Mouse (Mus musculus) spleen, adult 2 months (tissue): ENCODE measurements around the gene Gpr137. TPM values are rescaled to one million over a fixed set of nuclear protein-coding genes. Genes with fewer than 3 reads are reported as not detected.
A peak's percentile ranks its signal among the peaks of the same experiment; 100 is the strongest.

ENCODE experiments used
- DNase-seq, 2 experiments: peaks; one replicate each; pipeline versions ENCODE4 v3.0.0 to v3.0.0-alpha.2; 2012 to 2021; ENCODE audit warnings: low spot score in 2 of 2, low read depth in 1 of 2
- H3K27ac ChIP-seq: fragments of 200-500 bp; 2 replicates; pipeline ENCODE4 v1.5.1; 2012; ENCODE audit warnings: low read length, inconsistent platforms; ENCODE audit not compliant: insufficient read depth
- H3K27me3 ChIP-seq: fragments of 200-500 bp; 2 replicates; pipeline ENCODE4 v1.6.1; 2012; ENCODE audit warnings: mild to moderate bottlenecking, moderate library complexity, low read length, inconsistent platforms; ENCODE audit not compliant: control insufficient read depth, insufficient read depth
- H3K36me3 ChIP-seq: fragments of 200-500 bp; 2 replicates; pipeline ENCODE4 v1.6.1; 2012; ENCODE audit warnings: mild to moderate bottlenecking, low read length, inconsistent platforms; ENCODE audit not compliant: control insufficient read depth, insufficient read depth
- H3K4me1 ChIP-seq: fragments of 200-500 bp; 2 replicates; pipeline ENCODE4 v1.6.1; 2011; ENCODE audit warnings: inconsistent platforms; ENCODE audit not compliant: control insufficient read depth, insufficient read depth, insufficient read length
- H3K4me3 ChIP-seq: fragments of 200-500 bp; 2 replicates; pipeline ENCODE4 v1.5.1; 2011; ENCODE audit warnings: mild to moderate bottlenecking, inconsistent platforms; ENCODE audit not compliant: insufficient read depth, insufficient read length; ENCODE audit errors: extremely low read depth
- CTCF ChIP-seq: fragments of 200-500 bp; IDR thresholded peaks from 2 replicates; pipeline ENCODE4 v1.5.1; 2011; ENCODE audit warnings: mild to moderate bottlenecking, inconsistent platforms; ENCODE audit not compliant: insufficient read depth, insufficient read length, insufficient replicate concordance; ENCODE audit errors: extremely low read depth
- POLR2A ChIP-seq: fragments of 200-500 bp; IDR thresholded peaks from 2 replicates; pipeline ENCODE4 v1.6.1; 2011; ENCODE audit warnings: low read depth, low read length, inconsistent platforms
- WGBS: fragments of 180-500 bp; shearing (Covaris S2); methylation state at CpG from one replicate; pipeline ENCODE4 v1.1.7; 2018; 5-methylcytosine and 5-hydroxymethylcytosine counted together
- polyA plus RNA-seq: library from polyadenylated mRNA; depleted of rRNA; stranded (reverse); fragments of >200 nt; gene quantifications from 2 replicates; pipeline ENCODE4 v1.2.3, GENCODE M21; 2012

The Gpr137 gene
- polyA plus RNA-seq, 1 experiment: 54.6 TPM

DNA sequence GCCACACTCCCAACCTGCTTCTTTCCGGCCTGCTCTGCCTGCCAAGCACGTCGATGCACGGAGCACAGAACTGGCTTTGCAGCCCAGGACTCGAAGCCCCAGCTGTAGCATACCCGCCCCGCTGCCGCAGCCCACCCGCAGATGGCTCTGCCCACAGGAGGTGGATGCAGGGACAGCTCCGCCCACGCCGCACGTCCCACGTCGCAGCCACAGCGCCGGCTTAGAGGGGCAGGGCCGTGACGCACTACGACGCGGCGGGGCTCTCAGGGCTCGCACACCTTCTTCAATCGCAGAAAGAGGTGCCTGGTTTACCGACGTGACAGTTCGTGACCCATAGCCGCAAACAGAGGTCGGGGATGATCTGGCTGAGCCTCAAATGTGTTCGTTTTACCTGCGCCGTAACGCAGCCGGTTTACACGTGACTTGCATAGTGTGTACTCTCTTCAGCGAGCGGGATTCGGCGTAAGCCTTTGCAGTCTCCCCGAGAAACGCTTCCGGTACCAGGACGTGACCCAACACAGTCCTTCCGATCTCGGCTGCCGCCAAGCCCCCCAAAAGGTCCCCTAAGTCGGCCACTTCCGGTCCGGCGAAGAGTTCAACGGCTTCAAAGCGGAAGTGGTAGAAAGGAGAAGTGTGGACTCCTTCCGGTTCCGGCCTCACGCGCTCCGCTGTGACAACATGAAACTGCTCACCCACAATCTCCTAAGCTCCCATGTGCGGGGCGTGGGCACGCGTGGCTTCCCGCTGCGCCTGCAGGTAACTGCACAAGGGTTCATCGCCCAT, 32.6 kb downstream of the Gpr137 start, which contains the start of the genes Trmt112 and Prdx5:
TSS of gene Trmt112 (plus strand) at position 192 of the 783 bp plus-strand sequence.
TSS of gene Prdx5 (minus strand) at position 600 of the 783 bp plus-strand sequence.
- H3K27me3 ChIP-seq: no peaks in the 10 kb centered on the region
- TF ChIP-seq POLR2A (peak; percentile 88; the same call in 1 of the 2 replicates), CTCF (no peak)
- peak within 1 kb of the TSS; percentile 95 for H3K27ac ChIP-seq
- peaks cover 12% of the 10 kb centered on the region; the same call in 1 of the 2 replicates for H3K4me1 ChIP-seq
- peak within 1 kb of the TSS; percentile 71 for H3K4me3 ChIP-seq
- 1% methylated on average over 65 of the region's 65 CpGs for WGBS
- DNase-seq: peak; percentile 86 to 89
- H3K36me3 ChIP-seq: peaks cover 29% of the 10 kb centered on the region

DNA sequence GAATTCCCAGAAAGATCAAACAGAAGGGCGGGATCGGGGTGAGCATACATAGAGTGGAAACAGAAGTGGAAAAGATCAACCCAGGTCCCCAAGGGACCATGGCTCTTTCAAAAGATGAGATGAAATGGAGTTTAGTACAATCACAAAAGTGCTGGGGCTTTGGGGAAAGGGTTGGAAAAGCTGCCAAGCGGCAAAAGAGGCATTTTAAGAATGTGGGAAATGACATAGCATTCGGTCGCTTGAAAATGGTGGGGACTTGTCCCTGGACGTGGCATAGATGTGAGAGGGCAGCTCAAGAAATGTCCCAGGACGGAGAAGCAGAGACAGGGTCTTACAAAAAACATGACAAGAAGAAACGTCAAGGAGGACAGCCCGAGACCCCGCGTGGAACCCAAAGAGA, 33.3 kb downstream of the Gpr137 start:
- no peak for DNase-seq
- Histone ChIP-seq H3K4me3 (peak overlapping the region; percentile 71), H3K36me3 (peaks cover 29% of the 10 kb centered on the region), H3K4me1 (peaks cover 12% of the 10 kb centered on the region; the same call in 1 of the 2 replicates), H3K27ac (peak overlapping the region; percentile 95), H3K27me3 (no peaks in the 10 kb centered on the region)
- 5% methylated on average over 11 of the region's 11 CpGs for WGBS
- no peak for TF ChIP-seq POLR2A
- no peak for TF ChIP-seq CTCF

DNA sequence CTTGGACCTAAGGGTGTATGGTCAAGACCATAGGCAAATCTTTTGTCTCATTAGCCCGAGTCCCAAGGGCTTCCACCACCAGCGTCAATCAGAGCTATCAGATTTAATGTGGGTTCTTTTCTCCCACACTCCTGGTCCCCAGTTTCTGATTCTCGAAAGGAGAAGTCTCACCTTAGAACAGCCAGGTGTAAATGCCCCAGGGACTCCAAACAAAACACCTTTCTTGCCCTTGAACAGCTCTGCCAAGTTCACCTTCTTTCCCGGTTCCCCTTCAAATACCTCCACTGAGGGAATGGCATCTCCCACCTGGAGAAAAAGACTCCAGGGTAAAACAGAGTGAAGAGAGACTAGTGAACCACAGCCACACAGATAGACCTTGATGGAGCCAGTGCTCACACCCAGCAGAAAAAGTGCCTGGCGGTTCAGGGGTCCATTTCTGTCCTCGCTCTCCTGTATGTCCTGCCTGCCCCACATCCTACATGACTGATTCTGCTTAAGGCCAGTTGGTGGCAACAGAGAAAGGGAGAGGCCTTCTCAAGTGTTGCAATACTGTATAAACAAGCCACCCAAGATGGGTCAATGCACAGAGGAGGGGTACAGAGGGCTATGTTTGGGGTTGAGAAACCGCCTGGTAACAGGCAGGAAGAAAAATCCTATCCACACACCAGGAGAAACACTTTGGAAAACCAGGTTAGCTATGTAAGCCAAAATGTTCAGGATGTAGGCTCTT, 34.3 kb downstream of the Gpr137 start:
- peaks cover 26% of the 10 kb centered on the region for H3K36me3 ChIP-seq
- H3K27ac ChIP-seq: no peak overlapping the region
- peaks cover 12% of the 10 kb centered on the region; the same call in 1 of the 2 replicates for H3K4me1 ChIP-seq
- DNase-seq: no peak
- WGBS: 83% methylated on average over 7 of the region's 7 CpGs
- no peaks in the 10 kb centered on the region for H3K27me3 ChIP-seq
- H3K4me3 ChIP-seq: no peak overlapping the region
- no peak for TF ChIP-seq CTCF
- TF ChIP-seq POLR2A: no peak

DNA sequence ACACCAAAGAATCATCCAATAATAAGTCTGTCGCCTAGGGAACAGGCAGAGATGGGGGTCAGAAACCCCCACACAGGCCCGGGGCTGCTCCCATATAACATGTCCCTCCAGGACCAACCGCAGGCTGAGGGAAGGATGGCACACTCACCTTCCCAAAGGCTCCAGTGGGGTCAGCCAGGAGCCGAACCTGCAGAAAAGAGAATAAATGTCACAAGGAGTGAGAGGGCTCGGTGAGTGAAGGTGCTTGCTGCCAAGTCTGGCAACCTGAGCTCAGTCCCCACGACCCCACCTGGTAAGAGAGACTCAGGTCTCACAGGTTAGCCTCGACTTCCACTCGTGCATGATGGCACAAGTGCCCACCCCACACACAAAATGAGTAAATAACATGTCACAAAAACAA, 35.2 kb downstream of the Gpr137 start:
- 89% methylated on average over 8 of the region's 8 CpGs for WGBS
- Histone ChIP-seq H3K27me3 (no peaks in the 10 kb centered on the region), H3K4me3 (no peak overlapping the region), H3K27ac (no peak overlapping the region), H3K4me1 (peaks cover 12% of the 10 kb centered on the region; the same call in 1 of the 2 replicates), H3K36me3 (peaks cover 22% of the 10 kb centered on the region)
- DNase-seq: no peak
- TF ChIP-seq CTCF (no peak), POLR2A (no peak)

GRCm38 (mm10) chr19:6906199-6906598, 36.1 kb downstream of the Gpr137 start:
- no peak overlapping the region for H3K4me3 ChIP-seq

DNA sequence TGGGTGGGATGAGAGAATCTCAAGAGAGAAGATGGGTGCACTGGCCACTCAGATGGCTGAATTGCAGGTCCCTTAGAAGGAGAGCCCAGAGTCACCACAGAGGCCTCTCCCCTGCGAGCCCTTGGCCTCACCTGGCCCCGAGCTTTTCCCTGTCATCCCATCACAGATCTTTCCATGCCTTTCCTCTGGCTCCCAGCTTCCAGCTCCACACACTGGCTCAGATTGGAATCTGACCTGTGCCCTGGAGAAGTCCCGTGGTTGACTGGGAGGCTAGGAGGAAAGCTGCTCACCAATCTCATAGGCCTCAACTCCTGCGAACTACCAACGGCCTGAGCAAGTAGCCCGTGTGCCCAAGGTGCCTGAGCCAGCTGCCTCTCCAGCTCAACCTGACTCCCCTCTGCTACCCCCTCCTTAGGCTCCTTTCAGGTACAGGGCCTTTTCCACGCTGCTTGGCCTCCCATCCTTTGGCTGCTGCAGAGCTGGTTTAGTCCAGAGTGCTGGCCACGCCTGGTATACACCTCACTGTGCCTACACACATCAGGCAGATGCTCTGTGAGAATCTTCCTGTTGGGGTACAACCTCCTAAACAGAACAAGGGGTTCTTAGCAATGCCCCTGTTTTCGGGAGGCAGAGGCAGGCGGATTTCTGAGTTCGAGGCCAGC, 36.7 kb downstream of the Gpr137 start:
- 95% methylated on average over 11 of the region's 11 CpGs for WGBS
- DNase-seq: no peak
- H3K4me3 ChIP-seq: no peak overlapping the region
- H3K36me3 ChIP-seq: peaks cover 13% of the 10 kb centered on the region
- TF ChIP-seq CTCF: no peak
- TF ChIP-seq POLR2A: no peak
- no peaks in the 10 kb centered on the region for H3K27me3 ChIP-seq
- H3K4me1 ChIP-seq: peaks cover 7% of the 10 kb centered on the region; the same call in 1 of the 2 replicates
- no peak overlapping the region for H3K27ac ChIP-seq

More at GRCm38 (mm10) chr19:6906199-6906598, 36.1 kb downstream of the Gpr137 start:
- peaks cover 10% of the 10 kb centered on the region; the same call in 1 of the 2 replicates for H3K4me1 ChIP-seq
- H3K27me3 ChIP-seq: no peaks in the 10 kb centered on the region
- H3K27ac ChIP-seq: no peak overlapping the region
- no peak for DNase-seq
- TF ChIP-seq CTCF: no peak
- no peak for TF ChIP-seq POLR2A
- WGBS: 72% methylated on average over 3 of the region's 3 CpGs
- H3K36me3 ChIP-seq: peaks cover 13% of the 10 kb centered on the region
